Mouse (Mus musculus) granulocyte monocyte progenitor cell, adult 5-6 weeks (primary cell): ENCODE measurements around the gene Btbd17. TPM values are rescaled to one million over a fixed set of nuclear protein-coding genes. Genes with fewer than 3 reads are reported as not detected.

ENCODE experiments used
- ATAC-seq: replicated peaks from 2 replicates; pipeline ENCODE4 v1.8.0; 2016; ENCODE audit warnings: mild to moderate bottlenecking, moderate TSS enrichment, inconsistent platforms; ENCODE audit not compliant: poor library complexity, severe bottlenecking
- total RNA-seq, 2 experiments: library from RNA; stranded (forward) in 1 of 2; stranded (reverse) in 1 of 2; fragments of 200-712, 200-1000 nt in 1 of 2; fragments of >200 nt in 1 of 2; fragmentation: Nextera tagmentation in 1 of 2; gene quantifications; 2 replicates each; pipeline ENCODE4 v1.2.3; 2014 to 2017

Btbd17 gene
- total RNA-seq, 2 experiments from 2014 or later: 0.54 TPM; not detected in 1

DNA sequence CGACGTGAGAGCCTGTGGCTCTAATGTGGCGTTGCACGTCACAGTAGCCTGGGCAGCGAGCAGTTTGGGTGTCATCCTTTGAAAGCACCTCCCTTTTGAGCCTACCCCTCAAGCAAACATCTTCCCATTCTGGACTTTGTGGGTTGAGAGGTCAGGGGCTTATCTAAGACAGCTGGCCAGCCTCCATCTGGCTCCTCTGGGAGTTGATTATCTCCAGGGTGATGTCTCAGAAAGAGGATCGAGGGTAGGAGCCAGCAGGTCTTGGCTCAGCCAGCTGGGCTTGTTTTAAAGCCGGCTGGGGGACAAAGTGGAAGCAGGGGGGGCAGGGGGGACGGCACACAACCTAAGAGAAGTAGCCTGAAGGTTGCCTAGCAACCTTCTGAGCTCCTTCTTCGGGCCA lies 15.7 kb downstream of the Btbd17 start:
- no peak for ATAC-seq

DNA sequence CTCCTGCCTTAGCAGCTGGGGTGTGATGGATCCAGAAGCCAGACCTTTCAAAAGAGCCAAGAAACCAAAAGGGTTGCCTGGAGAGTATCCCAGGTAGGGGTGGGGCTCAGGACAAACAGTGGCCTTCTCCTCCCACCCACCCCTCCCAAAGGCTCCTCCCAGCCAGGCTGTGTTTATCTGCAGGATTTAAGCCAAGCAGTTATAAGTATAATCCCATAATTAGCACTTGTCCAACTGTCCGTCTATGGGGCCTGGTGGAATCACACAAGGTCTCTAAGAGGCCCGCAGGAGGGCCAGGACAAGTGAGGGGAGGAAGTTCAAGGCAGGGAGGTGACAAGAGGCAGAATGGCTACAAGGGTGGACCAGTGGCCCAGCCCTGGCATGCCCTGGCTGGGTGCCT lies 23.8 kb downstream of the Btbd17 start:
- no peak for ATAC-seq

DNA sequence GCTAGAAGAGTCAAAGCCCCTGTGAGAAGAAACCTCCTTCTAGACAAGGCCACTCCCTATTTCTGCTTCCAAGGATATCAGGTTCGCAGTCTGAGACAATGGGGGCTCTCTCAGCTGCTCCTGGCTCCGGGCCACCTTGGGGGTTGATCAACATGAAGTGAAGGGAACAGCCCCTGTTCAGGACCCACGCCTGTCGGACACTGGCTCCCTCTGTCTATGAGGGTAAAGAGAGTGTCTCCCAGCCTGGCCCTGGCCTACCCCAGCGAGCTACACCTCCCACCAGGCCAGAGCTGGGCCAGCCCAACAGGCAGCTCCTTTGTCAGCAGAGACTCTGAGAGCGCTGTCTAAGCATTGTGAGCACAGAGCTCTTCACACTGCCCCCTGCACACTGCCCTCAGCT lies 25.8 kb downstream of the Btbd17 start:
- ATAC-seq: no peak

DNA sequence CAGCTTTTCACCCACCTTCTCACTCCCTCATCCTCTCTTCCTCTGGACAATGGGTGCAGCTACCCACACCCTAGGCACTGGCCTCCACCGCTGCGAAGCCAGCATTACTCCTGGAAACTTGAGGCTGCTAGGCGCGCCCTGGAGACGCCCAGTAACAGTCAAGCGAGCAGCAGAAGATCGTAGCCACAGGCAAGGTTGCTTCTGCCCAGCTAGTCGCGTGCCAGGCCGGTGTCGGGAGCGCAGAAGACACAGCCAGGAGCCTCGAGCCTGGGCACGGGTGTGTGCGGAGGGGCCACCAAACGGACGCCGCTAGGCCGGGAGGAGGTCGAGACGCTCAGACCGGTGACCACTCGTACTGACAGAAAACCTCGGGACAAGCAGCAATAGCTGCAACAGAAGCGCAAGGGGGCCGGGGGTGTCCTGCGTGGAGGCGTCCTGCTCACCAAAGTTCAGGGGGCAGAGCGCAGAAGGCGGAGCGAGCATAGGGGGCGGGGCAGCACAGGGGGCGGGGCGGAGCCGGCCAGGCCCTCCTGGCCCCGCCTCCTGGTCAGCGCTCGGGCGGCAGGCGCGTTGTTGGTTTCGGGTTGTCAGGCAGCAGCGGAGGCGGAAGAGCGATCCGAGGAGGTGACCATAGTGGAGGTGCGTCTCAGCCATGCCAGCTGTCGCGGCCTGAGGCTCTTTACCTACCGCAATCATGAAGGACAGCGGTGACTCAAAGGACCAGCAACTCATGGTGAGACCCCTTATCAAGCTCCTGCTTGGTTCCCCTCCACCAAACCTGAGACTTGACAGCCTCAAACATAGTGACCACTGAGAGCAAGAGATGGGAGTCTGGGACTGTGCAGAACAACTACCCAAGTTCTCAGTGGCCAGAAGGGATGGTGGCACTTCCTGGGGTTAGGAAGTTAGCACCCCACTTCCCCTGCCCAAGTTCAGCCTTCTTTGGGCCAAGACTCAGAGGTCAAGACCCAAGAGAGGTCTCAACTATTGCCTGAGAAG lies 30.6 kb downstream of the Btbd17 start, which contains the start of gene Kif19a:
Kif19a (plus strand) TSS at position 569 of the 999 bp plus-strand sequence.
- peak; percentile 84 for ATAC-seq

DNA sequence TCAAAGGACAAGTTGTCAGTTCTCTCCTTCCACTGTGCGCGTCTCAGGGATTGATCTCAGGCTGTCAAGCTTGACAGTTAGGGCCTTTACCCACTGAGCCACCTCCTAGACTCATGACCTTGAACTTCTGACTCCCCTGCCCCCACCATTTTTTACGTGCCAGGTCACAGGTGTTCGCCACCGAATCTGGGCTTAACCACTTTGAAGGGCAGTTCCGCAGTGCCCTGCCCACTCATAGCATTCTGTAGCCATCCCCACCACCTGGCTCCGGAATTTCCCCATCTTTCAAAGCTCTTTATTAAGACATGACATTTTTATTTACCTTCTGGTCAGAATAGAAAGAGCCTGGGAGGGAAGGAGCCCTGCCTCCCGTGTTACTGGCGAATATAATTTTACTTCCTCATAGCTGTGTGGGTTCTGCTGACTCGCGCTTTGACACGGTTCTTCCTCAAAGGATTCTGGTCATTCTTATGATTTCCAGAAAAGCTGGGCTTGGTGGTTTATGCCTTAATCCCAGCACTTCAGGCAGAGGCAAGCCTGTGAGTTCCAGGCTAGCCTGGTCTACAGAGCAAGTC lies 48.1 kb downstream of the Btbd17 start:
- ATAC-seq: peak; percentile 39; the same call in 1 of the 2 replicates

DNA sequence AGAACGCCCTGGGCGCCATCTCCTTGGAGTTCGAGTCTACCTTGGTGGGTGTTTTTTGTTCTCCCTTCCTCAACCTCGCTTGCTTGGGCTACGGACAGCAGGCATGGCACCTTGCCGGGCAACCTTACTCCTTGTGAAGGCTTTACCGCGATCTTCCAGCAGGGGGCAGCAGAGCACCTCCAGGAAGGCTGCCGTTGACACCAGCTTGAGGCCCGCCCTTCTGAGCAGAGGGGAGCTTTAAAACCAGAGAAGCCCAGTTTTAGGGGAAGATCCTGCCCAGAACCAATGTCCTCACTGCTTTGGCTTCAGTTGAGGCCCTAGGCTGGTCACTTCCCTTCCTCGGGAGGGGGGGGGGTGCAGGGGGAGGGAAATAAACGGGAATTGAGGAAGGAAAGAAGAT lies 50.6 kb downstream of the Btbd17 start:
- peak; percentile 93 for ATAC-seq

DNA sequence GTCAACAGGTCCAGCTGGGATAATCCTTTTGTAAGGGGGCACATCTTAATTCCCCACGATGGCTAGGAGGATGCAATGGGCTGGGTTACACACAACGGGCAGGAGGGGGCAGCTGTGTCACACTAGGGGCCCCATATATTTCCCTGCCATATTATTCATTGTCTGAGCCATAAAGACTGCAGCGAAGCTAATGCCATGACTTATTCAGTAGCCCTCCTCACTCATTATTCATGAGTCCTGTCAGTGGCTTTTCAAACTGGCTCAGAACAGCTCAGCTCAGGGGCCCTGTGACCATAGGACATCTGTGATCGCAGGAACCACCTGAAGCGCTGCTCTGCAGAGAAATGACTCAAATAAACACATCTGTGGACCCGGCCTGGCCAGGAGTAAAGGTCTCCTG lies 54.3 kb downstream of the Btbd17 start:
- no peak for ATAC-seq

Other genes with a start within 250 kb of the Btbd17 start
- 2,916 and 3,176 TPM in 2 replicates for gene Rpl38, start 127.4 kb downstream of the Btbd17 start, total RNA-seq (2014; fragmentation: Nextera tagmentation)
- gene Rpl38, start 127.4 kb downstream of the Btbd17 start, total RNA-seq (2017): 2,043 and 3,376 TPM in 2 replicates
- gene Ttyh2, start 120.5 kb downstream of the Btbd17 start, total RNA-seq (2014; fragmentation: Nextera tagmentation): 6.5 and 8.7 TPM in 2 replicates
- gene Ttyh2, start 120.5 kb downstream of the Btbd17 start, total RNA-seq (2017): 4.0 and 4.9 TPM in 2 replicates
- not detected in 2 replicates for gene Dnaic2, start 68.5 kb downstream of the Btbd17 start, total RNA-seq (2014; fragmentation: Nextera tagmentation)
- not detected in 2 replicates for gene Dnaic2, start 68.5 kb downstream of the Btbd17 start, total RNA-seq (2017)
- 1.3 TPM in 1 of 2 replicates, not detected in the other for gene Kif19a, start 30.6 kb downstream of the Btbd17 start, total RNA-seq (2014; fragmentation: Nextera tagmentation)
- gene Kif19a, start 30.6 kb downstream of the Btbd17 start, total RNA-seq (2017): not detected in 2 replicates
- gene Gpr142, start 3.0 kb upstream of the Btbd17 start, total RNA-seq (2014; fragmentation: Nextera tagmentation): not detected in 2 replicates
- not detected in 2 replicates for gene Gpr142, start 3.0 kb upstream of the Btbd17 start, total RNA-seq (2017)
- gene Gprc5c, start 55.2 kb upstream of the Btbd17 start, total RNA-seq (2014; fragmentation: Nextera tagmentation): not detected in 2 replicates
- not detected in 2 replicates for gene Gprc5c, start 55.2 kb upstream of the Btbd17 start, total RNA-seq (2017)
- gene Cd300a, start 94.1 kb upstream of the Btbd17 start, total RNA-seq (2014; fragmentation: Nextera tagmentation): 11.4 and 12.6 TPM in 2 replicates
- gene Cd300a, start 94.1 kb upstream of the Btbd17 start, total RNA-seq (2017): 14.3 and 20.8 TPM in 2 replicates
- 24.4 and 25.9 TPM in 2 replicates for gene Cd300lb, start 138.4 kb upstream of the Btbd17 start, total RNA-seq (2014; fragmentation: Nextera tagmentation)
- 17.4 and 17.7 TPM in 2 replicates for gene Cd300lb, start 138.4 kb upstream of the Btbd17 start, total RNA-seq (2017)
- not detected in 2 replicates for gene Cd300c, start 173.2 kb upstream of the Btbd17 start, total RNA-seq (2014; fragmentation: Nextera tagmentation)
- gene Cd300c, start 173.2 kb upstream of the Btbd17 start, total RNA-seq (2017): not detected in 2 replicates
- gene Cd300ld, start 194.0 kb upstream of the Btbd17 start, total RNA-seq (2014; fragmentation: Nextera tagmentation): not detected in 2 replicates
- gene Cd300ld, start 194.0 kb upstream of the Btbd17 start, total RNA-seq (2017): 0.10 and 1.2 TPM in 2 replicates
- gene Cd300c2, start 205.9 kb upstream of the Btbd17 start, total RNA-seq (2014; fragmentation: Nextera tagmentation): 1.1 and 2.2 TPM in 2 replicates
- 0.60 and 1.3 TPM in 2 replicates for gene Cd300c2, start 205.9 kb upstream of the Btbd17 start, total RNA-seq (2017)
- not detected in 2 replicates for gene Cd300ld2, start 220.2 kb upstream of the Btbd17 start, total RNA-seq (2014; fragmentation: Nextera tagmentation)
- gene Cd300ld2, start 220.2 kb upstream of the Btbd17 start, total RNA-seq (2017): not detected in 2 replicates
- gene Cd300ld4, start 231.1 kb upstream of the Btbd17 start, total RNA-seq (2014; fragmentation: Nextera tagmentation): not detected in 2 replicates
- gene Cd300ld4, start 231.1 kb upstream of the Btbd17 start, total RNA-seq (2017): not detected in 2 replicates
- gene Cd300ld5, start 241.8 kb upstream of the Btbd17 start, total RNA-seq (2014; fragmentation: Nextera tagmentation): not detected in 2 replicates
- gene Cd300ld5, start 241.8 kb upstream of the Btbd17 start, total RNA-seq (2017): not detected in 2 replicates